Mouse (Mus musculus) megakaryocyte, embryonic 14.5 days (primary cell): ENCODE results near the gene Myh1. TPM values are rescaled to one million over a fixed set of nuclear protein-coding genes. Genes with fewer than 3 reads are reported as not detected.

Experiments
- H3K27me3 ChIP-seq: replicated peaks from 2 replicates; pipeline ENCODE3; 2012; ENCODE audit warnings: inconsistent platforms
- H3K36me3 ChIP-seq: replicated peaks from 2 replicates; pipeline ENCODE3; 2012; ENCODE audit warnings: low read length, inconsistent platforms, mixed read lengths
- H3K4me1 ChIP-seq: 2 replicates; pipeline ENCODE4 v1.6.1; 2012; ENCODE audit warnings: inconsistent platforms
- H3K4me3 ChIP-seq: replicated peaks from 2 replicates; pipeline ENCODE3; 2012; ENCODE audit warnings: moderate library complexity, mild to moderate bottlenecking, inconsistent platforms
- H3K9me3 ChIP-seq: 2 replicates; pipeline ENCODE4 v1.6.1; 2012; ENCODE audit warnings: inconsistent platforms
- FLI1 ChIP-seq: IDR thresholded peaks from 2 replicates; pipeline ENCODE4 v1.6.1; 2012; ENCODE audit warnings: low read length, inconsistent platforms, mixed read lengths
- GATA1 ChIP-seq: IDR thresholded peaks from 3 replicates; pipeline ENCODE4 v1.6.1; 2012; ENCODE audit warnings: mixed read lengths, low read length, inconsistent platforms, borderline replicate concordance
- polyA plus RNA-seq: library from polyadenylated mRNA; stranded (reverse); fragments of >175 nt; gene quantifications from 2 replicates; pipeline ENCODE4 v1.2.3, GENCODE M21; 2012; ENCODE audit warnings: low replicate concordance; ENCODE audit not compliant: insufficient read depth

Gene Myh1
- not detected in 2 replicates for polyA plus RNA-seq

- Histone ChIP-seq H3K9me3 (peaks cover 3% of the 10 kb centered on the region; the same call in 1 of the 2 replicates), H3K4me1 (no peaks in the 10 kb centered on the region), H3K27me3 (no peaks in the 10 kb centered on the region), H3K36me3 (no peaks in the 10 kb centered on the region), H3K4me3 (no peak within 1 kb of the TSS)
- TF ChIP-seq GATA1 (no peak), FLI1 (no peak)
These were observed at the start of gene Myh1 for GRCm38 (mm10) chr11:67199752-67200151. Myh1 (plus strand) TSS chr11:67200052.

- H3K27me3 ChIP-seq, result no peaks in the 10 kb centered on the region
- no peaks in the 10 kb centered on the region for H3K36me3 ChIP-seq
- H3K4me3 ChIP-seq, result no peak overlapping the region
- TF ChIP-seq FLI1 (no peak), GATA1 (no peak)
- H3K9me3 ChIP-seq, result no peaks in the 10 kb centered on the region
- H3K4me1 ChIP-seq, result no peaks in the 10 kb centered on the region
These were observed 49.6 kb upstream of the Myh1 start for GRCm38 (mm10) chr11:67150237-67150636.

GRCm38 (mm10) chr11:67151159-67151558, 48.7 kb upstream of the Myh1 start:
- Histone ChIP-seq H3K4me3 (no peak overlapping the region), H3K27me3 (no peaks in the 10 kb centered on the region), H3K9me3 (no peaks in the 10 kb centered on the region), H3K4me1 (no peaks in the 10 kb centered on the region), H3K36me3 (no peaks in the 10 kb centered on the region)
- TF ChIP-seq GATA1 (no peak), FLI1 (no peak)

- TF ChIP-seq FLI1 (no peak), GATA1 (no peak)
- no peaks in the 10 kb centered on the region for H3K4me1 ChIP-seq
- no peaks in the 10 kb centered on the region for H3K27me3 ChIP-seq
- H3K9me3 ChIP-seq, result no peaks in the 10 kb centered on the region
- H3K36me3 ChIP-seq, result no peaks in the 10 kb centered on the region
- no peak overlapping the region for H3K4me3 ChIP-seq
These were observed 47.9 kb upstream of the Myh1 start for GRCm38 (mm10) chr11:67151651-67152630.

GRCm38 (mm10) chr11:67153123-67153522, 46.7 kb upstream of the Myh1 start:
- Histone ChIP-seq H3K4me3 (no peak overlapping the region), H3K36me3 (no peaks in the 10 kb centered on the region), H3K27me3 (no peaks in the 10 kb centered on the region), H3K9me3 (no peaks in the 10 kb centered on the region), H3K4me1 (no peaks in the 10 kb centered on the region)
- no peak for TF ChIP-seq FLI1
- TF ChIP-seq GATA1, result no peak

- no peaks in the 10 kb centered on the region for H3K9me3 ChIP-seq
- H3K27me3 ChIP-seq, result no peaks in the 10 kb centered on the region
- no peaks in the 10 kb centered on the region for H3K36me3 ChIP-seq
- no peaks in the 10 kb centered on the region for H3K4me1 ChIP-seq
- no peak for TF ChIP-seq GATA1
- TF ChIP-seq FLI1, result no peak
- no peak overlapping the region for H3K4me3 ChIP-seq
These were observed 46.0 kb upstream of the Myh1 start for GRCm38 (mm10) chr11:67153843-67154242.

GRCm38 (mm10) chr11:67155650-67156049, 44.2 kb upstream of the Myh1 start:
- no peak for TF ChIP-seq GATA1
- TF ChIP-seq FLI1, result no peak
- Histone ChIP-seq H3K4me1 (no peaks in the 10 kb centered on the region), H3K4me3 (no peak overlapping the region), H3K27me3 (no peaks in the 10 kb centered on the region), H3K9me3 (no peaks in the 10 kb centered on the region), H3K36me3 (no peaks in the 10 kb centered on the region)

GRCm38 (mm10) chr11:67160131-67160530, 39.7 kb upstream of the Myh1 start:
- H3K4me1 ChIP-seq, result no peaks in the 10 kb centered on the region
- H3K9me3 ChIP-seq, result no peaks in the 10 kb centered on the region
- TF ChIP-seq GATA1 (no peak), FLI1 (no peak)
- no peaks in the 10 kb centered on the region for H3K27me3 ChIP-seq
- H3K4me3 ChIP-seq, result no peak overlapping the region
- no peaks in the 10 kb centered on the region for H3K36me3 ChIP-seq

- no peak for TF ChIP-seq FLI1
- TF ChIP-seq GATA1, result no peak
These were observed 36.2 kb upstream of the Myh1 start for GRCm38 (mm10) chr11:67163701-67164100.

GRCm38 (mm10) chr11:67164851-67165250, 35.0 kb upstream of the Myh1 start:
- Histone ChIP-seq H3K9me3 (no peaks in the 10 kb centered on the region), H3K36me3 (no peaks in the 10 kb centered on the region), H3K27me3 (no peaks in the 10 kb centered on the region), H3K4me1 (no peaks in the 10 kb centered on the region), H3K4me3 (no peak overlapping the region)
- TF ChIP-seq GATA1 (no peak), FLI1 (no peak)

More at GRCm38 (mm10) chr11:67163701-67164100, 36.2 kb upstream of the Myh1 start:
- Histone ChIP-seq H3K4me1 (no peaks in the 10 kb centered on the region), H3K27me3 (no peaks in the 10 kb centered on the region), H3K4me3 (no peak overlapping the region), H3K36me3 (no peaks in the 10 kb centered on the region), H3K9me3 (no peaks in the 10 kb centered on the region)
